Mouse (Mus musculus) neural tube, embryonic 10.5 days (tissue): Measurements from ENCODE around the gene Speer4c.
"Not testable (repeated sequence)": the region's sequence is repeated elsewhere in the genome, so short reads cannot be mapped to it uniquely, and the experiment has no call there.

Experiments
- DNase-seq: peaks from one replicate; pipeline ENCODE4 v3.0.0-alpha.2; 2017; ENCODE audit warnings: low spot score; ENCODE audit errors: extremely low spot score

Speer4c gene

DNA sequence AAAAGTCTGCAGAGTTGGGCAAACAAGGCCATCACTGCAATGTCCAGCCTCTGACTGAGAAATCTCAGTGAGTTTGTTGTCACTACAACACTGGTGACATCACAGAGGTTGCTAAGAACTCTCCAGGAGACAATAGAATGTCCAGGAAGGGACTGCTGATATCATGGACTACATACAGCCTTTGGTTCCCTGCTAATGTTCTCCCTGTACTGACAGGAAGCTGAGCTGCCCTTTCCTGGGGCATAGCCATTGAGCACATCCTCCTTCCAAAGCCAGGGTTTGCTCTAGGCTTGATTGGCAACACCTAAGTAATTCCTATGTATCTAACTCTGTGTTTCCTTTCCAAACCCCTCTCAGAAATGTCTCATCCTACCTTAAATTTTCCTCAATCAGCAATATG lies at the start of gene Speer4c:
Gene Speer4c, minus strand, starts transcription at position 101 of the 400 bp plus-strand sequence.
- not testable (repeated sequence) for DNase-seq

DNA sequence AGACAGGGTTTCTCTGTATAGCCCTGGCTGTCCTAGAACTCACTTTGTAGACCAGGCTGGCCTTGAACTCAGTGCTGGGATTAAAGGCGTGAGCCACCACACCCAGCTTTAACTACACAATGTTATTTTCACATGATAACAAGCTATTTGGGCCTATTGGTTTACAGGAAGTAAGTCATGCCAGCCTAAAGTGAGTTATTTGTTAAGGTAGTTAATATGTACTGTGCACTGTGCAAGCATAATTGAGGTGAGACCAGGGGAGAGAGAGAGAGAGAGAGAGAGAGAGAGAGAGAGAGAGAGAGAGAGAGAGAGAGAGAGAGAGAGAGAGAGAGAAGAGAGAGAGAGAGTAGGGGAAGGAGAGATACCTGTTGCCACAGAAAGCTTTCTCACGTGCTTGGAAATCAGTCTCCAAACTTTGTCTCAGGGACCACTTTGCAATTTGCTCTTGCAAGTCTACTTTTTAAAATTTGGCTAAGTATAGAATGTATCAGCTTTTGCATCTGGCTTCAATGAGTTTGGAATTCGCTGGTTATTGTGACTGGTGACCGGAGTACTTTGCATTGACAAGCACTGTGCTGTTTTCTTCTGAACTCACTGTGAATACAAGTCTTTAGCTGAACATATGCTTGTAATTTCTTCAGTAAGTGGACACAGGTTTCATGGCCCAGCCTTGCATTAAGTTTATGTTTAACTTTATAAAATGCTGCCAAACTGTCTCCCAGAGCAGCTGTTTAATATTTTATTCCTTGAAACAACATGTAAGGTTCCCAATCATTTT lies 33.6 kb upstream of the Speer4c start:
- DNase-seq = no peak

DNA sequence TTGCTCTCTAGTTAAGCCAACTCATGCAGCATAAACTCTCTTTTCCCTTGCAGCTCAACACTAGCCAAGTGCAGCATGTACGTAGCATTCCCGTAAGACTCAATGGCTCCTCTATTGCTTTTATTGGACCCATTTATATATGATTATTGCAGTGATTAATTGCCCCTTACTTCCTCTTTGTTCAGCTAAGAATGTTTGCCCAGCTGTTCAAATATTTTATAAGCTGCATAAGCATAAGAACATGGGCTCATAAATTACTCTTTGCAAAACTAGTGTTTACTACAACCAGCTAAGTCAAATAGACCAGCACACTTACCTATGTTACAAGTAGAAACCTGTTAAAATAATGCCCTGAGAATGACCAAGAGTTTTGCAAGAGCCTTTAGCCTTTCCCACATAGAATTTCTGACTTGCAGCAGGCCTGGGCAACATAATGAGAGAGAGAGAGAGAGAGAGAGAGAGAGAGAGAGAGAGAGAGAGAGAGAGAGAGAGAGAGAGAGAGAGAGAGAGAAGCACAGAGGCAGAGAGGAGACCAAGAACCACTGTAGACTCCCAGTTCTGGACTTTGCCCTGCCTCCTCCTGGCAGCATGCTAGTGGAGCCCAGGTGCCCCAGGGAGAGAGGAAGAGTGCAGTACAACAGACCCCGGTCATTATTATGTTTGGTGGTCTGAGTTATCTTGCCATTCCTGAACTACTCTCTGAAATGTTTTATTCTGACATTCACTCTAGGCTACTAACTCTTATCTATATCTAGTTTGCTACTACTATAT lies 20.2 kb upstream of the Speer4c start:
- no peak for DNase-seq

DNA sequence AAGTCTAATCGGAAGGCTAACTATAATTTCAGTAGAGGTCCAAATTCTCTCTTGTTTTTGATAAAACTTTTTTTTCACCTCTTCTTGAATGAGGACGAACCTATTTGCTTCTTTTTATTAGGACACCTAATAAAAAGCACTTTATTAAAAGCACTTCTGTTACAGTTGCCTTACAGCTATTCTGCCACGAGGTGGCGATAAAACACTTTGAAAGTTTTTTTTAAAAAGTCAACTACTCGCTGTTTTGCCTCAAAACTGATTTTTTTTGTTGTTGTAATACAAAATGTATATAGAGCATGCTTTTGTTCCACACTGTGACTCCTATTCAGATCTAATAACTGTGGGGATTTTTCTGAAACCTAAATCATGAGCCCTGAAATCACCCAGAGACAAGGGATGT lies 11.2 kb downstream of the Speer4c start:
- DNase-seq = not testable (repeated sequence)

DNA sequence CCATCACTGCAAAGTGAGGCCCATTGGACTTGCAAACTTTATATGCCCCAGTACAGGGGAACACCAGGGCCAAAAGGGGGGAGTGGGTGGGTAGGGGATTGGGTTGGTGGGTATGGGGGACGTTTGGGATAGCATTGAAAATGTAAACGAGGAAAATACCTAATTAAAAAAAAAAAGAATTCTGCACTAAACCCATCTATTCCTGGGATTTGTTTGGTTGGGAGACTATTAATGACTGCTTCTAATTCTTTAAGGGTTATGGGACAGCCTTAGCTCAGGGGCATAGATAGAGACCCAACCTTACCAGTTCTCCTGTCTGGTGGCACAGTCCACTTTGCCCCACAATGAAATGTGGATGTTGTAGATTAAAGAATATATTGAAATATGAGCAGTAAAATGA lies 16.4 kb downstream of the Speer4c start:
- not testable (repeated sequence) for DNase-seq

DNA sequence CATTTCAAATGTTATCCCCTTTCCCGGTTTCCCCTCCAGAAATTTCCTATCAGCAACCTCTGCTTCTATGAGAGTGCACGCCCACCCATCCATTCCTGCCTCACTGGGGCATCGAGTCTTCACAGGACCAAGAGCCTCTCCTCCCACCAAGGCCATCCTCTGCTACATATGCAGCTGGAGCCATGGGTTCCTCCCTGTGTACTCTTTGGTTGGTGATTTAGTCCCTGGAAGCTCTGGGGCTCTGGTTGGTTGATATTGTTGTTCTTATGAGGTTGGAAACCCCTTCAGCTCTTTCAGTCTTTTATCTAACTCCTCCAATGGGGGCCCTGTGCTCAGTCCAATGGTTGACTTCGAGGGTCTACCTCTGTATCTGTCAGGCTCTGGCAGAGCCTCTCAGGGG lies 22.2 kb downstream of the Speer4c start:
- DNase-seq = not testable (repeated sequence)

DNA sequence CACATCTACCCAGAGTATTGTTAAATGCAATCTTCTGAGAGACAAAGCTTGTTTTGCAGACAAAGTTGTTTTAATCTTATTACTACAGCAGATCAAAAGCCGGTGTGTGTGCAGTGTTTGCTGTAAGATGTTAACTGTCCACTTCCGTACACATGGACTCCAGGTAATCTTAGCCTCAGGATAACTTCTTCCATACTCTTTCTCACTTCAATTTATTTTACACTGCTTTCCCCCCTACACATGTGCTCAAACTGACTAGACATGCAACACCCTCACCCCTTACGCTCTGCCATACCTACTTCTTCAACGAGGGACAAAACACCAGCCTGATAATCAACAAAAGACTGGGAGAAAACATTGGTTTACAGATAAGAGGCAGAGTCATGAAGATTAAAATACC lies 23.2 kb downstream of the Speer4c start:
- not testable (repeated sequence) for DNase-seq

DNA sequence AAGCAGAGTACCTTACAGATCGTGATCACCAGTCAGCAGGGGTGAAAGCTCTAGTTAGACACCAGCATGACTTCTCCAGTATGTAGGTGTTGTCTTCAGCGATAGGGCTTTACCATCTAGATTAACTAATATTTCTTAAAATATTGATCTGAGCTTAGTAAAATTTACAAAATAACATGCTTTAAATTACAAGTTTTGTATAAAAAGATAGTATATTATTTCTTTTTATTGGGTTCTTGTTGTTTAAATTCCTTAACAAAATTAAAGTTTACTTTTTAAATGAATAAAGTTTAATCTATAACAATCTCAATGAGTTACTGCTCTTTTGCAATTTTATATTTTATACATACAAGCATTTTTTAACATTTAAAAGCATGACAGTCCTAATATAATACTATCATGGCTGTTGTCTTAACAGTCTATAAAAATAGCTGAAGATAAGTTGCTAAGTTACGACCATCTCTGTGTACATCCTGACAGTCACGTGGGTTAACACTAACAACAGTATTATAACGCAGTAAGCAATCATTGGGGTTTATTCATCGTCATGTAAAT lies 24.3 kb downstream of the Speer4c start:
- not testable (repeated sequence) for DNase-seq

DNA sequence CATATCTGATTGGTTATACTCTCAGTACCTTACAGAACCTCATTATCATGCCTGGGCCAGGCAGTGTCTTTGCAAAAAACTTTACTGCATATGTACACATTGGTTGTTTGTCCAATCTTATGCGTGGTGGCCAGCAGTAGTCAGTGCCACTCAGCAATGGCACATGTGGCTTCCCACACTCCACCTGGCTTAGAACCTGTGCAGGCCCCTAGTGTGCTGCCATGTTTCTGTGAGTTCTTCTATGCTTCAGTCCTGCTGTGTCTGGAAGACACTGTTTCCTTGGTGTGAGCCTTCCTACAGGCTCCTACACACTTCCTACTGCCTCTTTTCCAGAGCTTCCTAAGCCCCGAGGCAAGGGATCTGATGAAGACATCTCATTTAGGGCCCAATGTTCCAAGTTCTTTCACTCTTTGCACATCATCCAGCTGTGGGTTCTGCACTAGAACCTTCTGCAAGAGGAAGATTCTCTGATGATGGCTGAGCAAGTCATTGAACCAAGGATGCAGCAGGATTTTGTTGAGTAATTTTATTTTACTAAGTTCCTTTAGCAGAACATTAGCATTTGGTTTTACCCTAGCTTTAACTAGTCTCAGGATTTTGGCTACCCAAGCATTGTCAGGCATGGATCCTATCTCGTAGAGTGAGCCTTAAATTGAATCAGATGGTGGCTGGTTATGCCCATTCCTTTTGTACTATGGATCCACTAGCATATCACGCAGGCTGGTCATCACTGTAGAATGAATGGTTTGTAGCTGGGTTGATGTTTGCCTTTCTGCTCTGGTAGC lies 25.0 kb downstream of the Speer4c start:
- DNase-seq = not testable (repeated sequence)

DNA sequence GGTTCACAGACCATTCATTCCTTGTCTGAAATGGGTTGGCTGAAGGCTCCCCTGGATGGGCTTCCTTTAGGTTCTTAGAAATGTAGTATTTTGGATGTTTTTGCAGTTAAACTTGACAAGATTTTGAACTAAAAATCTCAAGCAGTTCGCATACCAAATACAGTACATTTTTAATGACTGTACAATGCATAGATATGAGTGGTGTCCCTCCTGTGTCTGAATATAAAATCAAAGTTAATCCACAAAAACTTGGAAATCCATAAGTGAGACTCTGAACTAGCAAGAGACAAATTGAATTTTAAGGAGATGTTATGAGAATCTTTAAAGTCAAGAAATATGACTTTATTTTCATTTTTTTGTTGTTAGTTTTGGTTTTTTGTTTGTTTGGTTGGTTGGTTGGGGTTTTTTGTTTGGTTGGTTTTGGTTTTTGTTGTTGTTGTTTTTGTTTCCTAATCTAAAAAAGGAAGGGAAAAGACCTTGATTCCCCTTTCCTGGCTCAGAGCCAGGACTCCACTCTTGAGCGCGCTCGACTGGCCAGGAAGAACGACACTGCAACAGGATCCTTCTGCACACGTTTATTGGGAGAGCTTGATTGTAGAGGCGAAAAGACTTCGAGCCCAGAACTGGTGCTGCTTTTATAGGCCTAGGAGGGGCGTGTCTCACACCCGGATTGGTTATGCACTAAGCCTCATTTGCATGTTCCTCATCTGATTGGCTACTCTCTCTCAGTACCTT lies 32.6 kb downstream of the Speer4c start:
- not testable (repeated sequence) for DNase-seq

DNA sequence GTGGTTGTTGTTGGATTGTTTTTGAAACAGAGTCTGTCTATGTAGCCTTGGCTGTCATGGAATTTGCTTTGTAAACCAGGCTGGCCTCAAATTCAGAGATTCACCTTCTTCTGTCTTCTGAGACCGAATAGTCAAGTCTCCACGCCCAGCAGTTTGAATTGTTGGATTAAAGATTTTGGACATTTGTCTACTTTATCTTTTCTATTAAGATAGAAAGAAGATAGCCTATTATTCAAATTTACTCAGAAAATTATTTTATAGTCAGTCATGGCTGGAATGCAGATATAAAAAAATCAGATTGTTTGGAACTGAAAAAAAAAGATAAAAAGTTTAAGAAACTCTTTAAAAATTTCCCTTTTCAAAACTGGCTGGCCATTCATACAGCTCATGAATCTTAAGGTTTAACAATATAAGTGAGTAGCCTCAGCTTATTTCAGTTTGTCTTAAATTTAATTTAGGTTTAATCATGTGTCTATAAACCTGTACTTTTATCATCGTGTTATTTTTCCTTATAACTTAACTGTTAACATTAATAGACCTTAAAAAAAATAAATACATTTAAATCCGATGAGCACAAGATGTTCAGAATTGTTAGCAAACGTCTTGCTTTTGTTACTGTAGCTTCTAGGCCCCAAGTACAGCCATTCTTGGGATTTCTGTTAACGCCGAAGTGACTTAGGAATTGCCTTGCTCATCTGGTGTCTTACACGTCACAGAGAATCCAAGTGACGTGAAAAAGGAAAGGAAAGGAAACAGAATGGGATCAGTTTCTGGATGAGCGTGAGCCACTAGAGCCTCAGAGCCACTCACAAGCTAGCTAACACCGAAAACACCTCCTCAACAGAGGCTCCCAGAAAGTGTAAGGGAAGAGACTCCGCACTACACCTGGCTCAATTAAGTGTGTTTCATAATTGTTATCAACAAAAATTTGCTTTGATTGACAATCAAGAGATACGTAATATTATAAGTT lies 33.8 kb downstream of the Speer4c start:
- DNase-seq = not testable (repeated sequence)

DNA sequence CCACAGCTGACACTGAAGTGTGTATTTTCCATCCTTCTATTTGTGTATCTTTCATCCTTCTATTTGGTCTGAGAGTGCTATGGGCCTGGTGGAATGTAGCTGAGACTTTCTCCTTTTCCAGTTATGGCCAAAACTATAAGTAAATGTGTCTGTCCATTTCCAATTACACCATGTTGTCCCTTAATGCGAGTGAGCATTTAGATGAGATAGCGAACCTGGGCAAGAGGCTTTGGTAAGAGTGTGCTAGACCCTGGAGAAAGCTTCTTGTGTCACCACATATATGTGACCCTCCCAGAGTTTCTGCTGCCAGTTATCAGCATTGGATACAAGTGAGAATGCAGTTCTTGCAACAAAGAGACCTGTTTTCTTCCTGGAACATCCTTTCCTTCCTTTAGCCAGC lies 35.2 kb downstream of the Speer4c start:
- DNase-seq = not testable (repeated sequence)

DNA sequence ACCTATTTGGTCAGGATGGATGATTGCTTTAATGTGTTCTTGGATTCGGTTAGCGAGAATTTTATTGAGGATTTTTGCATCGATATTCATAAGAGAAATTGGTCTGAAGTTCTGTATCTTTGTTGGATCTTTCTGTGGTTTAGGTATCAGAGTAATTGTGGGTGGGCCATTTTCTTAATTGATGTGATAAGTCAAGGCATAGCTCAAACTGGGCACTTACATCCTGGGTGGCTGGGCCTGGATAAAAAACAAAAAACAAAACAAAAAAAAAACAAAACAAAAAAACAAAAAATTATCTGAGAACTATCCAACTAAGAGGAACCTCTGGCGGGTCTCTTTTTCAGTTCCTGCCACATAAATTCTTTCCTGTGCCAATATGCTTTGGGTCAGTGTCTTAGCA lies 36.3 kb downstream of the Speer4c start:
- DNase-seq = not testable (repeated sequence)

DNA sequence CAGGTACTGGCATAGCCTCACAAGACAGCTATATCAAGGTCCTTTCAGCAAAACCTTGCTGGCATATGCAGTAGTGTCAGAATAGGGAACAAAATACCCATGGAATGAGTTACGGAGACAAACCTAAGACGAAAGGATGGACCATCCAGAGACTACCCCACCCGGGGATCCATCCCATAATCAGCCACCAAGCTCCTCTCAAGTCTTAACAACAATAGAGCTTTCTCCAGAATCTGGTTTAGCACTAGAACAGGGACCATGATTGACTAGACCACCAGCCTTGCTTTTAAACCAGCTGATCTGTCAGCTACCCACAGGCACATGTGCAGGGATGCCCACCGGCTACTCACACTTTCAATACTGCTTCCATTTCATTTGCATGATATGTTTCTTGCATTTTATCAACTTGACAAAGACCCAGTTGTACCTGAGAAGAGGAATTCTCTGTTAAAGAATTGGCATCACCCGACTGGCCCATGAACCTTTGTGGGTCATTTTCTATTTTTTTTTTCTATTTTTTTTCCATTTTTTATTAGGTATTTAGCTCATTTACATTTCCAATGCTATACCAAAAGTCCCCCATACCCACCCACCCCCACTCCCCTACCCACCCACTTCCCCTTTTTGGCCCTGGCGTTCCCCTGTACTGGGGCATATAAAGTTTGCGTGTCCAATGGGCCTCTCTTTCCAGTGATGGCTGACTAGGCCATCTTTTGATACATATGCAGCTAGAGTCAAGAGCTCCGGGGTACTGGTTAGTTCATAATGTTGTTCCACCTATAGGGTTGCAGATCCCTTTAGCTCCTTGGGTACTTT lies 39.4 kb downstream of the Speer4c start:
- DNase-seq = peak; percentile 12

DNA sequence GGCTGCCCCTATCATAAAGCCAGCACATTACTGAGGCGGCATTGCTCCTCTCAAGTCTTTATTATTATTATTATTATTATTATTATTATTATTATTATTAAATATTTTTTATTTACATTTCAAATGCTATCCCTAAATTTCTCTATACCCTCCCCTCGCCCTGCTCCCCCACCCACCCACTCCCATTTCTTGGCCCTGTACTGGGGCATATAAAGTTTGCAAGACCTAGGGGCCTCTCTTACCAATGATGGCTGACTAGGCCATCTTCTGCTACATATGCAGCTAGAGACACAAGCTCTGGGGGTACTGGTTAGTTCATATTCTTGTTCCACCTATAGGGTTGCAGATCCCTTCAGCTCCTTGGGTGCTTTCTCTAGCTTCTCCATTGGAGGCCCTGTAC lies 40.1 kb downstream of the Speer4c start:
- DNase-seq = not testable (repeated sequence)

DNA sequence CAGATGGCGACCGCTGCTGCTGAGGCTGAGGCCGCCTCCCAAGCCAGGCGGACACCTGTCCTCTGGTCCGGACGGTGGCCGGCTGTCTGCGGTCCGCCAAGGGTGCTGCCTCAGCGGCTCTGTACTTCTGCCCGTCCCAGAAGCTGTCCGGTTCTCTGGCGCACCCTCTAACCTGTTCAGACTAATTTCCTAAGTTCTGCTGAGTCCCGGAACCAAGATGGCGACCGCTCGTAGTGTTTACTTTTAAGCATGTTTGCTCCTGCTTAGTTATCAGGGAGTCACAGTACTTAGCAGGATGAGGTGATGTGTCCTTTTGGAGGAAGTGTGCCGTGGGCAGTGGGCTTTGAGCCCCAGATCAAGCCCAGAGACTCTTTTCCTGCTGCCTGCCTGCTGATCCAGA lies 43.3 kb downstream of the Speer4c start:
- not testable (repeated sequence) for DNase-seq

DNA sequence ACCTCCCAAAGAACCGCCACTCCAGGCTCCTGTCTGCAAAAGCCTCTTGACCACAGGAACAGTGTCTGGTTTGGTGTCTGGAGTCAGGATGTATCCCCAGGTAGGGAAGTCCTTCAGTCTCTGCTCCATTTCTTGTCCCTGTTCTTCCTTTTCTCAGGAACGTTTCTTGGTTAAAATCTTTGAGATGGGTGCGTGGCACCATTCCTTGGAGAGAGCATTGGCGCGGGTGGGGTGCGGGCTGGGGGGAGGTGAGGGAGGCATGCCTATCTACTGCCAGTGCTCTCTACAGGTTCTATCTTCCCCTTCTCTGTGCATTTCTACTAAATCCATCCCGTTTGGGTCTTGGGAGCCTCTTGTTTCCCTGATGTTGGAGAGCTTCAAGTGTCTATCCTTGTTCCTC lies 50.2 kb downstream of the Speer4c start:
- DNase-seq = not testable (repeated sequence)
